Mouse (Mus musculus) small intestine, adult 2 months (tissue): ENCODE results near the gene Rnpep. TPM values are rescaled to one million over a fixed set of nuclear protein-coding genes. Genes with fewer than 3 reads are reported as not detected.
A peak's percentile ranks its signal among the peaks of the same experiment; 100 is the strongest.

ENCODE experiments used
- H3K27ac ChIP-seq: fragments of 200-500 bp; 2 replicates; pipeline ENCODE4 v1.5.1; 2012; ENCODE audit warnings: low read depth, low read length, control low read depth, inconsistent platforms; ENCODE audit not compliant: insufficient read depth
- H3K27me3 ChIP-seq: fragments of 200-500 bp; 2 replicates; pipeline ENCODE4 v1.6.1; 2012; ENCODE audit warnings: mild to moderate bottlenecking, moderate library complexity, low read length, inconsistent platforms; ENCODE audit not compliant: control insufficient read depth, insufficient read depth
- H3K36me3 ChIP-seq: fragments of 200-500 bp; 2 replicates; pipeline ENCODE4 v1.6.1; 2012; ENCODE audit warnings: mild to moderate bottlenecking, low read length, control low read depth, inconsistent platforms; ENCODE audit not compliant: control insufficient read depth, insufficient read depth
- H3K4me1 ChIP-seq: fragments of 200-500 bp; 2 replicates; pipeline ENCODE4 v1.6.1; 2012; ENCODE audit warnings: low read length, inconsistent platforms, mixed read lengths; ENCODE audit not compliant: control insufficient read depth, insufficient read depth, insufficient read length
- H3K4me3 ChIP-seq: fragments of 200-500 bp; 2 replicates; pipeline ENCODE4 v1.5.1; 2012; ENCODE audit warnings: low read depth, mild to moderate bottlenecking, control low read depth, inconsistent platforms, low read length, moderate library complexity
- CTCF ChIP-seq: fragments of 200-500 bp; IDR thresholded peaks from 2 replicates; pipeline ENCODE4 v1.5.1; 2012; ENCODE audit warnings: low read depth, mild to moderate bottlenecking, control low read depth, inconsistent platforms, low read length, moderate library complexity, mixed read lengths; ENCODE audit not compliant: insufficient replicate concordance, insufficient read length; ENCODE audit errors: extremely low read depth
- POLR2A ChIP-seq: fragments of 200-500 bp; IDR thresholded peaks from 2 replicates; pipeline ENCODE4 v1.6.1; 2012; ENCODE audit warnings: low read depth, mild to moderate bottlenecking, control low read depth, inconsistent platforms, low read length, moderate library complexity
- WGBS: fragments of 180-500 bp; shearing (Covaris S2); methylation state at CpG from one replicate; pipeline ENCODE4 v1.1.7; 2018; 5-methylcytosine and 5-hydroxymethylcytosine counted together
- polyA plus RNA-seq: library from polyadenylated mRNA; depleted of rRNA; stranded (reverse); fragments of >200 nt; gene quantifications from 2 replicates; pipeline ENCODE4 v1.2.3, GENCODE M21; 2012

Gene Rnpep
- polyA plus RNA-seq, 1 experiment = 103 TPM

DNA sequence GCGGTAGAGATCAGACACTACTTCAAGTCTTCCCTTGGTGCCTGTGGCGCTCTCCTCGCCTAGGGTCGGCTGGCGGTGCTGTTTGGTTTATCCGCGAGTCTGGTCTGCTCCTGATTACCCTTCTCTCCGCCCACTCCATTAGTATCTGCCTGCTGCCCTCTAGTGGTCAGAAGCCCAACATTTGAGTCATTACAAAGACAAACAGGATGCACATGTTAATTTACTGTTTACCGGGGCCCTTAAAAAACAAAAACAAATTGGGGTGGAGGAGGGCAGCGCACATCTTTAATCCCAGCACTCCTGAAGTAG is 24.8 kb downstream of the Rnpep start:
- WGBS = under 1% methylated on average over 10 of the region's 10 CpGs
- Histone ChIP-seq H3K27me3 (no peaks in the 10 kb centered on the region), H3K4me1 (no peaks in the 10 kb centered on the region), H3K4me3 (peak overlapping the region; percentile 56), H3K27ac (peak overlapping the region; percentile 97), H3K36me3 (peaks cover 55% of the 10 kb centered on the region)
- TF ChIP-seq POLR2A = no peak
- peak; percentile 68; the same call in 1 of the 2 replicates for TF ChIP-seq CTCF

DNA sequence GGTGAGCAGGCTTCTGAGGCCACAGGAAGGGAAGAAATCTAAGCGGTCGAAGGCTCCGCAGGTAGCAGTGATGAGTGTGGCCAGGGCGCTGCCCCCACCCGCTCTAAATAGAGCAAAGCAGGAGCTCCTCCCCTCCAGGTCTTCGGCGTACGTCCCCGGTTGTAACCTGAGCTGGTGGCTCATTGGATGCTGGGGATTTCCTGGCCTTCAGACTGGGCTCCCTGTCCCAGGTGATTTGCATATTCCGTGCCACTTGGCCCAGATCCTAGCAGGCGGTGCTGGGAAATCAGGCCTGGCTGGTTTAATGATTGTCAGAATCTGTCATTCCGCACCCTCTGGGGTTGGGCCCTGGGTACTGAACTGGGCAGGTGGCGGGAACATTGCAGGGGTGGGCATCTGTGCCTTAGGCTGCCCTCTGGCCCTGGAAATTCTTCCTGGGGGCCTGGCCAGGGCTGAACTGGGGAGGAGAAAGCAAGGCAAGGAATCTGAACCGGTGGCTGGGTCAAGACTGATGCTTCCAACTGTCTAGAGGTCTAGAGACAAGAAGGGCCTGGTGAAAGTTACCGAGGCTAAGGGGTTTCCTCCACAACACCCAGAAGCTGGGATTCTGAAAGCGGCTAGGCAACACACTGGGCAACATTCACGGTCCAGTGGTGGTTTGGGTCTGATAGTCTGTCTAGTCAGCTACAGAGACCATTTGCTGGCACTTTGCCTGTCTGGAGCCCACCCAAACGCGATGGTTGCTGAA is 25.3 kb downstream of the Rnpep start, which contains the start of gene Elf3:
Gene Elf3, minus strand, starts transcription at position 189 of the 748 bp plus-strand sequence.
- 18% methylated on average over 19 of the region's 19 CpGs for WGBS
- Histone ChIP-seq H3K27me3 (no peaks in the 10 kb centered on the region), H3K36me3 (peaks cover 55% of the 10 kb centered on the region), H3K4me1 (no peaks in the 10 kb centered on the region), H3K27ac (peak within 1 kb of the TSS; percentile 97), H3K4me3 (peak within 1 kb of the TSS; percentile 90)
- no peak for TF ChIP-seq CTCF
- peak; percentile 99 for TF ChIP-seq POLR2A

DNA sequence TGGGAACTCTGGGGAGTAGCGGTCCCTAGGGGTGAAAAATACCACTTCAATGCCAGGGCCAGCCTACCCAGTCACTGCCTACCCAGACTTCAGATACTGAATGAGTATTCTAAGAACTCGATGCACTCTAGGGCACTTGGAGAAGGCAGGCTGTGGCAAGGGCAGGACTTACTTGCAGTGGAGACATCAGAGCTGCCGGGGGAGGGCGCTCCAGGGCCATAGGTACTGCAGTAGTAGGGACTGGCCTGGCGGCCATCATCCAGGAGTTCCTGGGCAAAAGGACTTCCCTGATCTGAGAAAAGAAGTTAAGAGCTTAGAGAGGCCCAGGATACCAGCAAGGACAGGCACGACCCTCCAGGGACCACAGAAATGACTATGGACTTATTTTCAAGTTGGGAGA is 27.6 kb downstream of the Rnpep start:
- 31% methylated on average over 6 of the region's 6 CpGs for WGBS
- no peaks in the 10 kb centered on the region for H3K27me3 ChIP-seq
- peak overlapping the region; percentile 90 for H3K4me3 ChIP-seq
- peaks cover 49% of the 10 kb centered on the region for H3K36me3 ChIP-seq
- H3K4me1 ChIP-seq = peaks cover 3% of the 10 kb centered on the region
- peak overlapping the region; percentile 92 for H3K27ac ChIP-seq
- peak; percentile 68 for TF ChIP-seq CTCF
- TF ChIP-seq POLR2A = no peak; the same call in 1 of the 2 replicates

DNA sequence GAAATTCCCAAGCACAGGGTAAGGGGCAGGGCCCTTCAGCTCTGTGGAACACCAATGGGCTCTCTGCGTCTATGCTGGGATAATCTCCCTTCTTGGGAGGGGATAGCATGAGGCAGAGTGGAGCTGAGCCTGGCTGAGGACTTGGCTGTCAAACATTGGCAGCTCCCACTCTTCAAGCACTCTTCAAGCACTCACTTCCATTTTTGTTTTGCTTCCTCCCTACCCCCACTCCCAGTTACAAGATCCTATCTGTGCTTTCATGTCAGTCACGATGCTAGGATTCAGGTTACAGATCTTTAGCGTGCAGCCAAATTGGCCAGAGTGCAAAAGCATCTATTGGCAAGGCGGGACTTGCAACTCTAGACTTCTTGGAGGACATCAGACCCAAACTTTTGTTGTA is 31.0 kb downstream of the Rnpep start:
- H3K27ac ChIP-seq = peak overlapping the region; percentile 87
- peak overlapping the region; percentile 90 for H3K4me3 ChIP-seq
- no peaks in the 10 kb centered on the region for H3K27me3 ChIP-seq
- no peak for TF ChIP-seq CTCF
- TF ChIP-seq POLR2A = no peak
- peaks cover 49% of the 10 kb centered on the region for H3K36me3 ChIP-seq
- peaks cover 16% of the 10 kb centered on the region for H3K4me1 ChIP-seq
- WGBS = 19% methylated on average over 4 of the region's 4 CpGs

DNA sequence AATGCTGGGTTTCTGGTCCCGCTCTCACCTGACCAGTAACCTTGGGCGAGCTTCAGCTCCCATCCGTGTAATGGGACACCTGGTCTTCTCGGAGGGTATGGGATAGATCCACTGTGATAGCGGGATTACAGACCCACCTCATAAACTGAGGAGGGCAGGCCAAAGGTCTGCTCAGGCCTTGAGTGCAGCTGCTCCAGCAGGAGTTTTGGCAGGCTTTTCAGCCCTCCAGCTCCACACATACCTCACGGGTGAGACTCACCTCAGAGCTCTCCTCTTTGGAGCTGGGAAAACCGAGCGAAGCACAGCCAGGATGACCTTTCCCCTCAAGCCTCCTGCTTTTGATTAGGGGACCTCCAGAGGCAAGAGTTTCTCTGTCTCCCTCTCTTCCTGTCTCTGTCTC is 32.5 kb downstream of the Rnpep start:
- Histone ChIP-seq H3K4me1 (peaks cover 16% of the 10 kb centered on the region), H3K36me3 (peaks cover 40% of the 10 kb centered on the region), H3K27ac (peak overlapping the region; percentile 87), H3K27me3 (no peaks in the 10 kb centered on the region), H3K4me3 (no peak overlapping the region)
- WGBS = 29% methylated on average over 8 of the region's 8 CpGs
- TF ChIP-seq POLR2A = no peak
- no peak for TF ChIP-seq CTCF

DNA sequence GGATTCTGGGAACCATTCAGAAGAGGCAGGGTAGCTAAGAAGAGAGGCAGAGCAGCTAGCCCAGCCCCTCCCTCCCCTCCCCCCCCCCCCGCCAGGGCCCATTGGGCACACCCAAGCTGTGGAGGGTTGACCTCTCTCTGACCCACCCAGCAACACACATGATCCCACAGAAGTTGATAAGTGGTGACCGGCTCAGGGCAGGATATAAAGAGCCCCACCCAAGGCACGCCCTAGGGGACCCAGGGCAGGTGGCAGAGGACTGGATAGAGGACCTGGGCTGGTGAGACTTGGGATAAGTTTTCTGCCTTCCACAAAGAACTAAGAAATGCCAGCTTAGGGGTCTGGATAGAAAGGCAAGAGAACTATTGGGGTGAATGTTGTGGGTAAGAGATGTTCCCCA is 33.2 kb downstream of the Rnpep start:
- Histone ChIP-seq H3K4me1 (peaks cover 16% of the 10 kb centered on the region), H3K27ac (peak overlapping the region; percentile 87), H3K36me3 (peaks cover 34% of the 10 kb centered on the region), H3K4me3 (no peak overlapping the region), H3K27me3 (no peaks in the 10 kb centered on the region)
- peak; percentile 34; the same call in 1 of the 2 replicates for TF ChIP-seq POLR2A
- TF ChIP-seq CTCF = no peak
- WGBS = 42% methylated on average over 2 of the region's 3 CpGs

DNA sequence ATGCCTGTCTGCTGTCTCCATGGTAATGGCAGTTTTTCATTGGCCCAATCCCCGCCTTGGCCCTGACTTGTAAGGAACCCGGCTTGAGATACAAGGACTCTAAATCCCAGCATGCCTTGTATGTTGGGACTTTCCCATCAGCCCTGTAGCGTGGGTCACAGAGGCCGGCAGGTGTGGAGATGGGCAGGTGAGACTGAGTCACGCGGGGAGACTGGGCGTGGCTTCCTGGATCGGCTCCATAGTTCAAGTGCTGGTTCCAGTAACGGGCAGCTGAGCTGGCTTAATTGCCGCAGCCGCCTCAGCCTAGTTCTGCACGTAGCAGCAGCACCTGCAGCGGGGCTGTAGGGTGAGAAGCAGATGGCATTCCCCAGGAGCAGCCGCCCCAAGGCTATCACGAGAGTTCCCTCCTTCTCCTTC is 35.4 kb downstream of the Rnpep start:
- peak overlapping the region; percentile 81 for H3K27ac ChIP-seq
- 6% methylated on average over 15 of the region's 15 CpGs for WGBS
- no peak overlapping the region for H3K4me3 ChIP-seq

More for the DNA sequence above, 35.4 kb downstream of the Rnpep start:
- Histone ChIP-seq H3K4me1 (peaks cover 16% of the 10 kb centered on the region), H3K36me3 (peaks cover 12% of the 10 kb centered on the region), H3K27me3 (no peaks in the 10 kb centered on the region)
- TF ChIP-seq POLR2A = peak; percentile 67; the same call in 1 of the 2 replicates
- TF ChIP-seq CTCF = no peak
